Mouse (Mus musculus): ENCODE measurements around the gene Tns3. TPM values are rescaled to one million over a fixed set of nuclear protein-coding genes. Genes with fewer than 3 reads are reported as not detected.

The Tns3 gene
- total RNA-seq, 2 experiments from 2014 or later = 43.4 to 59.0 TPM

GRCm38 (mm10) chr11:8472439-8472838, 191.9 kb downstream of the Tns3 start:
- DNase-seq = no peak

- no peak for DNase-seq
Observed at GRCm38 (mm10) chr11:8471535-8471934, 192.8 kb downstream of the Tns3 start.

GRCm38 (mm10) chr11:8469537-8469936, 194.8 kb downstream of the Tns3 start:
- no peak for DNase-seq

- DNase-seq = peak; percentile 78 to 83
Observed at GRCm38 (mm10) chr11:8468161-8469091, 195.9 kb downstream of the Tns3 start.

GRCm38 (mm10) chr11:8467403-8468160, 196.8 kb downstream of the Tns3 start:
- DNase-seq = no peak

GRCm38 (mm10) chr11:8463866-8464265, 200.5 kb downstream of the Tns3 start:
- DNase-seq = no peak

GRCm38 (mm10) chr11:8462827-8463405, 201.4 kb downstream of the Tns3 start:
- no peak for DNase-seq

- no peak for DNase-seq
Observed at GRCm38 (mm10) chr11:8460835-8461234, 203.5 kb downstream of the Tns3 start.

- no peak for DNase-seq
Observed at GRCm38 (mm10) chr11:8457951-8458350, 206.4 kb downstream of the Tns3 start.

GRCm38 (mm10) chr11:8456586-8457285, 207.6 kb downstream of the Tns3 start:
- no peak for DNase-seq

GRCm38 (mm10) chr11:8455650-8456049, 208.7 kb downstream of the Tns3 start:
- DNase-seq = no peak

- DNase-seq = no peak
Observed at GRCm38 (mm10) chr11:8453252-8453651, 211.1 kb downstream of the Tns3 start.

GRCm38 (mm10) chr11:8451597-8452201, 212.6 kb downstream of the Tns3 start:
- no peak for DNase-seq

- no peak for DNase-seq
Observed at GRCm38 (mm10) chr11:8450540-8450939, 213.8 kb downstream of the Tns3 start.

- DNase-seq = peak; percentile 77 to 82
Observed at GRCm38 (mm10) chr11:8445915-8446356, 218.4 kb downstream of the Tns3 start.

- no peak for DNase-seq
Observed at GRCm38 (mm10) chr11:8444759-8445422, 219.4 kb downstream of the Tns3 start.

- DNase-seq = no peak
Observed at GRCm38 (mm10) chr11:8443539-8444292, 220.6 kb downstream of the Tns3 start.

- DNase-seq = no peak
Observed at GRCm38 (mm10) chr11:8440706-8441105, 223.6 kb downstream of the Tns3 start.

- DNase-seq = no peak
Observed at GRCm38 (mm10) chr11:8440221-8440620, 224.1 kb downstream of the Tns3 start.

- DNase-seq = no peak
Observed at GRCm38 (mm10) chr11:8439035-8439434, 225.3 kb downstream of the Tns3 start.

GRCm38 (mm10) chr11:8438269-8438668, 226.1 kb downstream of the Tns3 start:
- DNase-seq = no peak

Data from layer of hippocampus, postnatal 36 days (tissue).